Mouse (Mus musculus) ES-Bruce4 (cell line): ENCODE data around the gene Tubd1. TPM values are rescaled to one million over a fixed set of nuclear protein-coding genes. Genes with fewer than 3 reads are reported as not detected.

Experiments used
- H3K27ac ChIP-seq: 2 replicates; pipeline ENCODE4 v1.5.1; 2012; ENCODE audit warnings: low read length, inconsistent platforms; ENCODE audit not compliant: insufficient read depth
- H3K27me3 ChIP-seq: 2 replicates; pipeline ENCODE4 v1.6.1; 2012; ENCODE audit warnings: mild to moderate bottlenecking, low read length, inconsistent platforms; ENCODE audit not compliant: control insufficient read depth, poor library complexity, insufficient read depth, severe bottlenecking
- H3K36me3 ChIP-seq: 2 replicates; pipeline ENCODE4 v1.6.1; 2012; ENCODE audit warnings: inconsistent platforms, mild to moderate bottlenecking, low read length, moderate library complexity; ENCODE audit not compliant: control insufficient read depth, poor library complexity, insufficient read depth, severe bottlenecking
- H3K4me1 ChIP-seq: one replicate; pipeline ENCODE4 v1.8.1; 2011; ENCODE audit warnings: low read length; ENCODE audit not compliant: control insufficient read depth, insufficient read depth
- H3K4me3 ChIP-seq: 2 replicates; pipeline ENCODE4 v1.5.1; 2011; ENCODE audit warnings: low read depth, mild to moderate bottlenecking, low read length
- H3K9ac ChIP-seq: 2 replicates; pipeline ENCODE4 v1.6.1; 2012; ENCODE audit warnings: low read depth, mild to moderate bottlenecking, inconsistent platforms; ENCODE audit not compliant: poor library complexity, severe bottlenecking
- H3K9me3 ChIP-seq: replicated peaks from 2 replicates; pipeline ENCODE4 v1.6.1; 2012; ENCODE audit warnings: mild to moderate bottlenecking, low read length, inconsistent platforms; ENCODE audit not compliant: control insufficient read depth, poor library complexity, insufficient read depth, severe bottlenecking
- CTCF ChIP-seq: IDR thresholded peaks from one replicate; pipeline ENCODE4 v1.8.1; 2011; ENCODE audit warnings: low read depth, low read length
- EP300 ChIP-seq: IDR thresholded peaks from 2 replicates; pipeline ENCODE4 v1.6.1; 2011; ENCODE audit warnings: low read depth, low read length; ENCODE audit not compliant: insufficient read depth
- POLR2A ChIP-seq: IDR thresholded peaks from one replicate; pipeline ENCODE4 v1.8.1; 2011; ENCODE audit warnings: low read length; ENCODE audit not compliant: insufficient read depth
- polyA plus RNA-seq: library from polyadenylated mRNA; stranded (reverse); fragments of >200 nt; gene quantifications from 2 replicates; pipeline ENCODE4 v1.2.4, GENCODE M21; 2011; ENCODE audit warnings: low read depth; ENCODE audit not compliant: missing spikeins, insufficient read depth, insufficient read length

Gene Tubd1
- polyA plus RNA-seq, 1 experiment: 9.7 TPM

- Histone ChIP-seq H3K9me3 (no peaks in the 10 kb centered on the region), H3K4me3 (peak overlapping the region; percentile 15; the same call in 1 of the 2 replicates), H3K27ac (peak overlapping the region; percentile 16), H3K27me3 (no peaks in the 10 kb centered on the region), H3K9ac (peak overlapping the region; percentile 34), H3K4me1 (peaks cover 7% of the 10 kb centered on the region), H3K36me3 (peaks cover 5% of the 10 kb centered on the region)
- no peak for TF ChIP-seq CTCF
- TF ChIP-seq EP300: no peak
- no peak for TF ChIP-seq POLR2A
These were observed 40.3 kb downstream of the Tubd1 start for GRCm38 (mm10) chr11:86584898-86585597.

- peaks cover 6% of the 10 kb centered on the region for H3K4me1 ChIP-seq
These were observed 40.8 kb downstream of the Tubd1 start for GRCm38 (mm10) chr11:86585598-86585984.

GRCm38 (mm10) chr11:86586177-86586867 is 41.5 kb downstream of the Tubd1 start:
- Histone ChIP-seq H3K27me3 (no peaks in the 10 kb centered on the region), H3K27ac (peak overlapping the region; percentile 92), H3K36me3 (peaks cover 5% of the 10 kb centered on the region), H3K4me1 (peaks cover 5% of the 10 kb centered on the region), H3K9ac (peak overlapping the region; percentile 34), H3K9me3 (no peaks in the 10 kb centered on the region), H3K4me3 (peak overlapping the region; percentile 53)
- no peak for TF ChIP-seq CTCF
- TF ChIP-seq EP300: no peak
- TF ChIP-seq POLR2A: no peak

More at GRCm38 (mm10) chr11:86585598-86585984, 40.8 kb downstream of the Tubd1 start:
- H3K27ac ChIP-seq: peak overlapping the region; percentile 16
- no peak for TF ChIP-seq CTCF
- TF ChIP-seq EP300: no peak
- TF ChIP-seq POLR2A: no peak
- peaks cover 5% of the 10 kb centered on the region for H3K36me3 ChIP-seq
- H3K4me3 ChIP-seq: peak overlapping the region; percentile 15; the same call in 1 of the 2 replicates
- no peaks in the 10 kb centered on the region for H3K9me3 ChIP-seq
- peak overlapping the region; percentile 34 for H3K9ac ChIP-seq
- no peaks in the 10 kb centered on the region for H3K27me3 ChIP-seq

- Histone ChIP-seq H3K27ac (peak overlapping the region; percentile 92), H3K27me3 (no peaks in the 10 kb centered on the region), H3K36me3 (peaks cover 5% of the 10 kb centered on the region), H3K4me3 (peak overlapping the region; percentile 44), H3K9ac (peak overlapping the region; percentile 42), H3K4me1 (peaks cover 2% of the 10 kb centered on the region), H3K9me3 (no peaks in the 10 kb centered on the region)
- TF ChIP-seq EP300 (peak; percentile 79), CTCF (no peak)
These were observed 42.3 kb downstream of the Tubd1 start for GRCm38 (mm10) chr11:86586868-86587792.

GRCm38 (mm10) chr11:86587830-86588229 is 43.0 kb downstream of the Tubd1 start:
- no peak overlapping the region for H3K4me3 ChIP-seq
- no peak overlapping the region for H3K9ac ChIP-seq
- H3K27me3 ChIP-seq: no peaks in the 10 kb centered on the region
- peaks cover 5% of the 10 kb centered on the region for H3K36me3 ChIP-seq
- peaks cover 2% of the 10 kb centered on the region for H3K4me1 ChIP-seq
- H3K27ac ChIP-seq: peak overlapping the region; percentile 92
- TF ChIP-seq CTCF: no peak
- TF ChIP-seq POLR2A: no peak
- TF ChIP-seq EP300: no peak
- no peaks in the 10 kb centered on the region for H3K9me3 ChIP-seq
